Mouse (Mus musculus): ENCODE data around the gene Hddc3.
"Not testable (repeated sequence)": the region's sequence is repeated elsewhere in the genome, so short reads cannot be mapped to it uniquely, and the experiment has no call there.

The Hddc3 gene

GRCm38 (mm10) chr7:80342858-80343257, at the start of gene Hddc3:
TSS of gene Hddc3 (plus strand) at chr7:80343104.
- DNase-seq = peak; percentile 99

DNA sequence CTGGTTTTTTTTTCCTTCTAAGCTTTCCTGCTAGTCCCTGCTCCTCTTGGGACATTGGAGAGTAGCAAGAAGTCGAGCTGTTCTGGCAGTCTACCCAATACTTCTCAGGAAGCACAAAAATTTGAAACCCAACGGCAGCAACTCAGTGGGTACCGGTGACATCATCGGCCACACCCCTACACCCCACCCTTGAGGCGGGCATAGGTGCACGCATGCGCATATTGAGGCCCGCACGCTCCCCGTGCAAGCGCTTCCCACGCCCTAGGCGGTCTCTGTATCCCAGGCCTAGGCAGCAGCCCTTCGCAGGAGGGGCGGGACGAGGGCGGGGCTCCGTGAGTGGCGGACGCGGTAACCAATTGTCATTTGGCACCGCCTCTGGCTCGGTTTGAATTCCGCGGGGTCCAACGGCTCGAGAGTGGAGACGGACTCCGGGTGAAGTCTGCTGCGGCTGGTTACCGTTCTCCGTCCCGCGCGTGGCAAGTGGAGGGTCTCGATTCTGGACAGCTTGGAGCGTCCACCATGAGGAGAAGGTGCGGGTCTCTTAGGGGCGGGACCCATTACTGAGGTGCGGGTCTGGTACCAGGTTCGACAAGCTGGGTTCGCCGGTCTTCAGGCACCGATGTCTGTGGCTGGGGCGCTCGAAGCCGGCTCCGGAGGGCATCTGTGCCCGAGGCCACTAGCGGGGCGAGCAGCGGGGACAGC, 48.7 kb upstream of the Hddc3 start, which contains the start of gene Prc1:
Prc1 (plus strand) TSS at position 389 of the 702 bp plus-strand sequence.
- DNase-seq = peak; percentile 98

DNA sequence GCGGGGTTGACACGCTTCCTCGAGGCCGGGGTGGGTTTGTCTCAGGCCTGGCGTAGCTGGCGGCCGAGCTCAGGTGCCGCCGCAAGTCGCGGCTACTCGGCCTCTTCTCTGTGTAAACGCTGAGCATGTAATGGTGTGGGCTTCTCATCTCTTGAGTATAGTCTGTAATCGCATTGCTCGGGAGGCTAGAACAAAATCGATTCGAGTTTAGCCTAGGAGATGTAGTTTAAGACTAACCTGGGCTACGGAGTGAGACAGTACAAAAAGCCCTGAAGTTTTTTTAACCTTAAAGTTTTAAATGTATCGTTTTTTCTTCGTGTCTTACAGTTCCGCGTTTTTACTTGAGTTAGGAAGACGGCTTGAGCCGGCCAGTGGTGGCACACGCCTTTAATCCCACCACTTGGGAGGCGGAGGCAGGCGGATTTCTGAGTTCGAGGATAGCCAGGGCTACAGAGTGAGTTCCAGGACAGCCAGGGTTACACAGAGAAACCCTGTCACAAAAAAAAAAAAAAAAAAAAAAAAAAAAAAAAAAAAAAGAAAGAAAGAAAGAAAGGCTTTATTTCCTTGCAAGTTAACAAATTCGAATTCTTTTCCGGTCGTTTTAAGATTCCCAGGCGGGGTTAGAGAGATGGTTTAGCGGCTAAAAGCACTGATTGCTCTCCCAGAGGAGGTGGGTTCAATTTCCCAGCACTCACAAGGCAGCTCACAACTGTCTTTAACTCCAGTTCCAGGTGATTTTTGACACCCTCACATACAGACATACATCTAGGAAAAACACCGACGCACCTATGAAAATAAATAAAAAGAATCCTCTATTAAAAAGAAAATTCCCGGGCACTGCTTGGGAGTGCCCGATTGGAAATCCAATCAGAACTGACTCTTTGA, 47.9 kb upstream of the Hddc3 start:
- peak; percentile 21 to 35 for DNase-seq

- DNase-seq = no peak
These were observed 46.4 kb upstream of the Hddc3 start for GRCm38 (mm10) chr7:80296462-80296861.

DNA sequence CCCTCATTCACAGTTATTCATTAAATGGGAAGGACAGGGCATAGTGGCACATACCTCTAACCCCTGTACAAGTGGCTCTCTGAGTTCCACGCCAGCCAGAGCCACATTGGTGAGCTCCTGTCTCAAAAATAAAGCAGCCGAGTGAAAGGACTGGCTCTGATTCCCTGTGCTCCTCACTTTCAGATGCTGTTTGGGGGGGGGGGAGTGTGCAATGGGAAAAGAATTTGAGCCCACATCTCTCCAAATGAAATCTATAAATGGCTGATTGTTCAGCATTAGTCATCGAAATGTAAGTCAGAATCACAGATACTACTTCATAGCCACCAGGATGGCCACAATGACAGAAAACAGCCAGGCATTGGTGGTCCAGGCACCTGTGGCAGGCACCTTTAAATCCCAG, 45.9 kb upstream of the Hddc3 start:
- no peak for DNase-seq

- no peak for DNase-seq
These were observed 44.1 kb upstream of the Hddc3 start for GRCm38 (mm10) chr7:80298754-80299153.

GRCm38 (mm10) chr7:80299568-80299967, 43.3 kb upstream of the Hddc3 start:
- DNase-seq = no peak

GRCm38 (mm10) chr7:80301522-80301921, 41.4 kb upstream of the Hddc3 start:
- no peak for DNase-seq

- DNase-seq = no peak
These were observed 35.1 kb upstream of the Hddc3 start for GRCm38 (mm10) chr7:80307766-80308165.

GRCm38 (mm10) chr7:80310771-80311170, 32.1 kb upstream of the Hddc3 start:
- no peak for DNase-seq

DNA sequence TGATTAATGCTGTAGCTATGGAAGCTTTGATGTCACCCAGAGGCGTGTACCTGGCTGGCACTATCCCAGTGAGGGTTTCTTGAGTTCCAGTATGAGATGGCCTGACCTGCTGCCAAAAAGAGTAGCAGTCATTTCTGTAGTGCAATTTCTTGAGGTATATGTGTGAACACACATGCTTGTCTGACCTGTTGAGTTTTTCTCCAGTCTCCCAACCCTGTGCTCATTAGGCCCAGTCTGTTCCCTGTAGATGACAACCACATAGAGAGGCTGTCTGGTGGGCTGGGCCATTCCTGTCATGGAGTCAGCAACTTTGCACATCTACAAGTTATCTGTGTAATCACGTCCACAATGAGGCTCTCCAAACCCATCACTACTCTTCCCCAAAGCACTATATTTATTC, 27.2 kb upstream of the Hddc3 start:
- DNase-seq = no peak

GRCm38 (mm10) chr7:80317439-80318115, 25.3 kb upstream of the Hddc3 start:
- no peak for DNase-seq

DNA sequence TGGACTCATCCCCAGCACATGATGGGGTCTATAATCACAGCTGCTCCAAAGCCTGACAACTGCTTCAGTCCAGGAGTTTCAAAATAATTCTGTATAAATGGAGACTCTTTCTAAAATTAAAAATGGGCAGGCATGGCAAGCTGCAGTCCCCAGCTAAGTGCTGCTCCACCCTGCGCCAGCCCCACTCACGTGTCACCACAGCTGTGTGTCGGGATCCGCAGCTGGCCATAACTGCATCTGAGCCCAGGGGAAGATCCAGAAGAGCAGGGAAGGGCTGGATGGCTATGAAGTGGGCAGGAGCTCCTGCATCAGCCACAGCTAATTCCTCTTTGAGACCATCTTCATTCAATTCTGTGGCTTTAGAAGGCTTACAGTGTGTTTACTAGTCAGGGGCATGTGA, 24.2 kb upstream of the Hddc3 start:
- no peak for DNase-seq

- no peak for DNase-seq
These were observed 22.9 kb upstream of the Hddc3 start for GRCm38 (mm10) chr7:80319846-80320496.

DNA sequence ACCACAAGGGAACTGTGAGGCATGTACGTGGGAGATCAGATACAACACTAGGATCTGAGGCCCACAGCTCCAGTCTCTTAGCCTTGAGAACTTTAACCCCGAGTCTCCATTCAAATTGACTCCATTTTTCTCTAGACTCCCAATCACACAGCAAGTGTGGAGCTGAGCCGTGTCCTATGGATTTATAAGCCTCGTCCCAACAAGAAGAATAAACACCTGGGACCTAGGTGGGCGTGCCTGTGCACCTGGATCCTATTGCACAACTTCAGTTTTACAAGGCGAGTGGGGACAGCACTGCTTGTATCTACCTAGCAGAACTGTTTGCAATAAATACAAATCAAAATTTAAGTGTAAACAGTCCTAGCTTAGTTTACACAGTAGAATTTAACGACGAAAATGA, 19.6 kb upstream of the Hddc3 start:
- DNase-seq = no peak

- DNase-seq = peak; percentile 97 to 98
These were observed 18.7 kb upstream of the Hddc3 start, which contains the start of gene Rccd1 for GRCm38 (mm10) chr7:80324043-80324815. TSS of gene Rccd1 (minus strand) at chr7:80324454.

DNA sequence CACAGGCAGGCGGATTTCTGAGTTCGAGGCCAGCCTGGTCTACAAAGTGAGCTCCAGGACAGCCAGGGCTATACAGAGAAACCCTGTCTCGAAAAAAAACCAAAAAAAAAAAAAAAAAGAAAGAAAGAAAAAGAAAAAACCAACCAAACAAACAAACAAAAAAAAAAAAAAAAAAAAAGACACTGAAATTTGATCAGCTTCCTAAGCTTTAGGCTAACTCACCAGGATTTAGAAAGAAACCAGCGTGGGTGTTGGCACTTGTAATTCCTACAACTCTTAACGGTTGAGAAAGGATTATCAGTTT, 18.1 kb upstream of the Hddc3 start:
- DNase-seq = not testable (repeated sequence)

GRCm38 (mm10) chr7:80325292-80325868, 17.5 kb upstream of the Hddc3 start:
- no peak for DNase-seq

DNA sequence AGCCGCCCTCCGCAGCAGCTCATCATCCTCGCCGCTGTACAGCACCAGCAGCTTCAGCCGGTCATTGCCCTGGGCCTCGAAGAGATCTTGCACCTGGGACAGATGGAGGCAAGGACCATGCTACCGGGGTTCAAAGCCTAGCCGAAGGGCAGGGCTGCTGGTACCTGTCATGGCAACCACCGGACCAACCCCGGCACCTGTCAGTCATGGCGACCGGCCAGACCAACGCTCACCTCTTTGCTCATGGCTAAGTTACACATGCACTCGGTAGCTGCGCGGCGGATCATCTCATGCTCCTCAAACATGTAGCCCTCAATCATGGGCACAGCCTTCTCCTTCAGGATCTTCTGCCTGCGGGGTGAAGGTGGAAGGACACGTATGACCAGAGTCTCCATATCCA, 16.8 kb upstream of the Hddc3 start:
- DNase-seq = no peak

DNA sequence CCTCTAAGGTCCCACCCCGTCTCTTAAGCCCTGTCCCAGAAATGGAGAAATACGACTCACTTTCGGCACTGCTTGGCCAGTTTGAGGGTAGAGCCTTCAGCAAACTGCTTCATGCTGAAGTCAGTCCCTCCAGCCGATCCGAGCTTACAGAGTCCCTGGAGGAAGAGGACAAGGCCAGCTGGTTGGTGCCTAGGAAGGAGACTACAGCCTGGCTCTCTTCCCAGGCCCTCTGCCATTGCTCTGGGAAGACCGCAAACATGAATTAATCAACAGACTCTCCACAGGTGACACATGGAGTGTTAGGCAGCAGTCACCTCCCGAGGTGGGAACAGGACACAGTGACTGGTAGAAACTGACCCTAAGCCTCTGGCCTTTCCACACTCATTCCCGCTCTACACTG, 12.6 kb upstream of the Hddc3 start:
- DNase-seq = no peak

DNA sequence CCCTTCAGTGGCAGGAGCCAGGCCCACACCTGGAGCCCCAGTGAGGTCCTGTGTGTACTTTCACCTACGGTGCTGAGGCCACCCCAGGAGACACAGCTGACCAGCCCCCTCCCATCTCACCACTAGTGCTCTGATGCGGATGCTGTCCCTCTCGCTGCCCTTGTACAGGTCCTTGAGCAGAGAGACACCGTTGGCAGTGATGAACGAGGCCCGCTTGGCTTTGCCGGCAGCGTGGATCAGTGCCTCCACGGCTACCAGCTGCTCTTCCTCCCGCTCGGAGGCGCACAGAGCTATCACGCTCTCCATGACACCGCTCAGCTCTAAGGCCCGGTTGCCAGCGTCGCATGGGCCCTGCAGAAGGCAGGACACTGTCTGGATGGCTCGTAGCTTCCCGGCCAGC, 11.5 kb upstream of the Hddc3 start:
- DNase-seq = no peak

- DNase-seq = no peak
These were observed 8.1 kb upstream of the Hddc3 start for GRCm38 (mm10) chr7:80334848-80335247.

All from kidney, postnatal 4 days (tissue).